ENCODE assay signal across 25 mouse cellular contexts in genomic region chr5:115712487-115712886, GRCm38 (mm10). TPM values are rescaled to one million over a fixed set of nuclear protein-coding genes. Genes with fewer than 3 reads are reported as not detected.
DNase-seq lines count a peak whose midpoint lies in the region; ATAC-seq and TF ChIP-seq lines count a peak whose summit lies in the region.
"Had no signal": no experiment of that assay in that cellular context is flagged by ENCODE, and none has a peak within 500 bp of the region (broad histone marks: within the 10 kb centered on the region; RNA-seq: fewer than 3 reads in every experiment).

No protein-coding gene starts in this region.

- H3K27me3 ChIP-seq in midbrain, embryonic 14.5 days (ENCODE audit: control insufficient read depth, insufficient read depth, low read length), result no peaks in the 10 kb centered on the region
- H3K27me3 ChIP-seq in midbrain, embryonic 10.5 days (ENCODE audit: low read depth, poor library complexity, severe bottlenecking), result no peaks in the 10 kb centered on the region
- H3K27me3 ChIP-seq in thymus, adult 2 months (ENCODE audit: control insufficient read depth, insufficient read depth, low read length), result no peaks in the 10 kb centered on the region
- H3K27me3 ChIP-seq: embryonic facial prominence, embryonic 12.5 days; embryonic facial prominence, embryonic 15.5 days; forebrain, embryonic 12.5 days; forebrain, embryonic 15.5 days; hindbrain, embryonic 12.5 days had no signal

- ATAC-seq in CD4-positive, CD25-positive, alpha-beta regulatory T cell, adult 4 months, result no peak
- no peak for ATAC-seq in midbrain, embryonic 14.5 days (ENCODE audit: low FRiP score, low TSS enrichment)
- ATAC-seq: forebrain, embryonic 15.5 days; hindbrain, embryonic 16.5 days had no signal

- H3K36me3 ChIP-seq in midbrain, embryonic 14.5 days (ENCODE audit: control insufficient read depth, insufficient read depth, low read length), result no peaks in the 10 kb centered on the region
- no peaks in the 10 kb centered on the region for H3K36me3 ChIP-seq in midbrain, embryonic 10.5 days
- H3K36me3 ChIP-seq in thymus, adult 2 months (ENCODE audit: control insufficient read depth, insufficient read depth, low read length), result no peaks in the 10 kb centered on the region
- H3K36me3 ChIP-seq: embryonic facial prominence, embryonic 12.5 days; embryonic facial prominence, embryonic 15.5 days; forebrain, embryonic 12.5 days; forebrain, embryonic 15.5 days; G1E; heart, embryonic 10.5 days; heart, embryonic 13.5 days; hindbrain, embryonic 12.5 days had no signal

- TF ChIP-seq CTCF in thymus, adult 2 months (IDR thresholded peaks at IDR 0.05; ENCODE audit: borderline replicate concordance, control insufficient read depth, extremely low read depth, insufficient read depth, low read length, poor library complexity), result no peak

- no peak for TF ChIP-seq POLR2A in thymus, adult 2 months (IDR thresholded peaks at IDR 0.05; ENCODE audit: control insufficient read depth, extremely low read depth, insufficient read depth, low read length, poor library complexity)

- 71% methylated on average over 6 of the region's 6 CpGs for WGBS in midbrain, embryonic 14.5 days
- 75% methylated on average over 6 of the region's 6 CpGs for WGBS in midbrain, embryonic 10.5 days
- WGBS in thymus, adult 2 months, result 57% methylated on average over 6 of the region's 6 CpGs

- no peak overlapping the region for H3K4me3 ChIP-seq in midbrain, embryonic 14.5 days (replicated peaks; ENCODE audit: low read depth, low read length)
- no peak overlapping the region for H3K4me3 ChIP-seq in midbrain, embryonic 10.5 days
- no peak overlapping the region for H3K4me3 ChIP-seq in thymus, adult 2 months (ENCODE audit: control insufficient read depth, insufficient read depth, low read length)
- H3K4me3 ChIP-seq: embryonic facial prominence, embryonic 12.5 days; embryonic facial prominence, embryonic 15.5 days; erythroblast, embryonic 14.5 days; forebrain, embryonic 12.5 days; forebrain, embryonic 15.5 days; heart, adult 2 months; heart, embryonic 10.5 days; heart, embryonic 13.5 days; hindbrain, embryonic 12.5 days had no signal

- H3K4me1 ChIP-seq in midbrain, embryonic 14.5 days (ENCODE audit: control insufficient read depth, insufficient read depth, low read length), result peaks cover 13% of the 10 kb centered on the region
- H3K4me1 ChIP-seq in midbrain, embryonic 10.5 days, result peaks cover 7% of the 10 kb centered on the region
- H3K4me1 ChIP-seq in thymus, adult 2 months (replicated peaks; ENCODE audit: control insufficient read depth, insufficient read depth, low read length), result peaks cover 39% of the 10 kb centered on the region
- H3K4me1 ChIP-seq: embryonic facial prominence, embryonic 12.5 days; embryonic facial prominence, embryonic 15.5 days; heart, embryonic 10.5 days; heart, embryonic 13.5 days had no signal

- 0 out of 2 replicates have a peak overlapping the region, but pooled peaks have one; percentile 55 for H3K27ac ChIP-seq in midbrain, embryonic 14.5 days (replicated peaks; ENCODE audit: low read depth, low read length)
- H3K27ac ChIP-seq in midbrain, embryonic 10.5 days (replicated peaks), result no peak overlapping the region
- peak overlapping the region; percentile 94 for H3K27ac ChIP-seq in thymus, adult 2 months (ENCODE audit: control insufficient read depth, insufficient read depth, low read length)
- H3K27ac ChIP-seq: embryonic facial prominence, embryonic 12.5 days; embryonic facial prominence, embryonic 15.5 days; forebrain, embryonic 12.5 days; heart, adult 2 months; heart, embryonic 10.5 days; heart, embryonic 13.5 days; hindbrain, embryonic 12.5 days had no signal

- peak; percentile 52 for DNase-seq in CD4-positive, CD25-positive, alpha-beta regulatory T cell, adult 2 months (ENCODE audit: low read depth, low spot score)
- DNase-seq in midbrain, embryonic 14.5 days, result no peak
- DNase-seq in midbrain, embryonic 10.5 days (ENCODE audit: low spot score), result no peak
- no peak for DNase-seq in thymus, adult 2 months
- no peak for DNase-seq in thymus, postnatal 4 days
- DNase-seq in right cerebral cortex, adult 2 months (ENCODE audit: low spot score in 2 of 2), result no peak
- DNase-seq: adrenal gland, adult 2 months; adrenal gland, postnatal 14 days; cerebellum, adult 11 months; cerebellum, adult 2 months; cerebellum, adult 9-11 months; cerebellum, postnatal 25 days; gastrocnemius, postnatal 25 days; heart, adult 2 months had no signal

- no peak overlapping the region for H3K4me2 ChIP-seq in midbrain, embryonic 14.5 days (ENCODE audit: low read length)
- H3K4me2 ChIP-seq: embryonic facial prominence, embryonic 12.5 days; embryonic facial prominence, embryonic 15.5 days; forebrain, embryonic 12.5 days; forebrain, embryonic 15.5 days; heart, embryonic 13.5 days; hindbrain, embryonic 12.5 days had no signal

- H3K9ac ChIP-seq in midbrain, embryonic 14.5 days (replicated peaks; ENCODE audit: low read length), result no peak overlapping the region
- H3K9ac ChIP-seq: embryonic facial prominence, embryonic 12.5 days; embryonic facial prominence, embryonic 15.5 days; forebrain, embryonic 12.5 days; forebrain, embryonic 15.5 days; heart, embryonic 13.5 days; hindbrain, embryonic 12.5 days had no signal

- H3K9me3 ChIP-seq in midbrain, embryonic 14.5 days (ENCODE audit: control insufficient read depth, low read length), result no peaks in the 10 kb centered on the region
- no peaks in the 10 kb centered on the region for H3K9me3 ChIP-seq in midbrain, embryonic 10.5 days (replicated peaks)
- H3K9me3 ChIP-seq: embryonic facial prominence, embryonic 12.5 days; embryonic facial prominence, embryonic 15.5 days; forebrain, embryonic 12.5 days; forebrain, embryonic 15.5 days; G1E; heart, embryonic 10.5 days; heart, embryonic 13.5 days; hindbrain, embryonic 12.5 days had no signal

RNA-seq across cellular contexts. Expression of gene Bicdl1, which starts 18.9 kb away (rescaled TPM):
- polyA plus RNA-seq in CD4-positive, CD25-positive, alpha-beta regulatory T cell, adult 4 months (2017; shearing (Covaris generic)), result 10 to 100 TPM; 15.7 to 17.7 TPM
- 39.0 and 42.2 TPM in 2 replicates for polyA plus RNA-seq in midbrain, embryonic 14.5 days (2014; fragmentation: Nextera tagmentation; extraction: Ambion mirVana)
- polyA plus RNA-seq in midbrain, embryonic 10.5 days (2016; fragmentation: Nextera tagmentation; extraction: Ambion mirVana), result 12.1 and 16.2 TPM in 2 replicates
- 143 and 152 TPM in 2 replicates for polyA plus RNA-seq in thymus, adult 2 months (2012; rRNA removed)
